Mouse (Mus musculus) hindbrain, postnatal 0 days (tissue): ENCODE measurements around the gene Rgs13. TPM values are rescaled to one million over a fixed set of nuclear protein-coding genes. Genes with fewer than 3 reads are reported as not detected.
A peak's percentile ranks its signal among the peaks of the same experiment; 100 is the strongest.

ENCODE experiments used
- ATAC-seq: fragments of 200-750 bp; cut with Nextera tagmentation; 2 replicates; pipeline ENCODE4 v1.8.0; 2017; ENCODE audit warnings: mild to moderate bottlenecking, moderate TSS enrichment, moderate library complexity
- DNase-seq: peaks from one replicate; pipeline ENCODE4 v3.0.0-alpha.2; 2015; ENCODE audit warnings: low spot score
- H3K27ac ChIP-seq: fragments of 300-500 bp; sonication (generic); 2 replicates; pipeline ENCODE4 v1.5.1; 2014; ENCODE audit warnings: mild to moderate bottlenecking
- H3K27me3 ChIP-seq: fragments of 300-500 bp; sonication (generic); 2 replicates; pipeline ENCODE4 v1.6.1; 2014; ENCODE audit warnings: low read length, mixed read lengths; ENCODE audit not compliant: insufficient read depth
- H3K36me3 ChIP-seq: fragments of 300-500 bp; sonication (generic); 2 replicates; pipeline ENCODE4 v1.6.1; 2014; ENCODE audit warnings: low read length, mixed read lengths; ENCODE audit not compliant: insufficient read depth
- H3K4me1 ChIP-seq: fragments of 300-500 bp; sonication (generic); 2 replicates; pipeline ENCODE4 v1.6.1; 2014; ENCODE audit warnings: antibody characterized with exemption, low read length, mixed read lengths; ENCODE audit not compliant: insufficient read depth
- H3K4me2 ChIP-seq: fragments of 300-500 bp; sonication (generic); 2 replicates; pipeline ENCODE4 v1.6.1; 2014; ENCODE audit warnings: low read depth, mild to moderate bottlenecking, low read length, moderate library complexity, mixed read lengths
- H3K4me3 ChIP-seq: fragments of 300-500 bp; sonication (generic); 2 replicates; pipeline ENCODE4 v1.5.1; 2014; ENCODE audit warnings: low read length
- H3K9ac ChIP-seq: fragments of 300-500 bp; sonication (generic); replicated peaks from 2 replicates; pipeline ENCODE4 v1.6.1; 2014; ENCODE audit warnings: mild to moderate bottlenecking, low read length, moderate library complexity, mixed read lengths
- H3K9me3 ChIP-seq: fragments of 300-500 bp; sonication (generic); 2 replicates; pipeline ENCODE4 v1.6.1; 2016; ENCODE audit warnings: low read length, mixed read lengths
- CTCF ChIP-seq: IDR thresholded peaks from 2 replicates; pipeline ENCODE4 v1.5.1; 2016; ENCODE audit warnings: antibody characterized with exemption, control low read depth, low read depth
- WGBS: fragments of 180-500 bp; shearing (Covaris S2); extraction: QIAGEN DNeasy Blood & Tissue Kit; methylation state at CpG from one replicate; pipeline ENCODE4 v1.1.7; 2014; 5-methylcytosine and 5-hydroxymethylcytosine counted together
- polyA plus RNA-seq: library from polyadenylated mRNA; unstranded; fragments of >200 nt; fragmentation: Nextera tagmentation; extraction: Ambion mirVana; gene quantifications from 2 replicates; pipeline ENCODE4 v1.2.1, GENCODE M21; 2015
- total RNA-seq: library from RNA; depleted of rRNA; stranded (reverse); fragments of >200 nt; gene quantifications from 2 replicates; pipeline ENCODE4 v1.2.3, GENCODE M21; 2014; rRNA removed

The Rgs13 gene
- total RNA-seq (1.5 TPM in 2 replicates), polyA plus RNA-seq (0.92 and 1.3 TPM in 2 replicates)

DNA sequence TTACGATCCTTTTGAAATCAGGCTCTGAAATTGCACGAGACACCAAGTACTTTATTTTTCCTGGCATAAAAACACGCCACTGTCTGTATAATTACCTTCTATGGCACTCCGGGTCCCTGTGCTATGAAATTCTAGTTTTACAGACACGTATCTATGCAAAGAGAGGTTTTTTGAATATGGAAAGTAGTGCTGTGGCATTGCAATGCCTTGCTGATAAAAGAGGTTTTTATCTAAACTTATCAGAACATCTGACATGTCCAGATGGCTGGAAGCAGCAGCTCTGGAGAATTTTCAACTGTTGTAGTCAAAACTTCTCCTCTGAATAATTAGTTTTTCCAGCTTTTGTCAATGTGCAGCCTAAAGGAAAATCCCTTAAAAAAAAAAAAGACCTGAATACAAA is at the start of gene Rgs13:
Gene Rgs13 (minus strand): TSS at position 207 of the 400 bp plus-strand sequence.
- Histone ChIP-seq H3K4me1 (no peaks in the 10 kb centered on the region), H3K4me3 (no peak within 1 kb of the TSS), H3K9me3 (no peaks in the 10 kb centered on the region), H3K9ac (no peak within 1 kb of the TSS), H3K4me2 (peak within 1 kb of the TSS; percentile 38), H3K36me3 (no peaks in the 10 kb centered on the region), H3K27ac (no peak within 1 kb of the TSS), H3K27me3 (no peaks in the 10 kb centered on the region)
- ATAC-seq (no peak), DNase-seq (peak; percentile 29)
- 31% methylated on average over 5 of the region's 5 CpGs for WGBS
- no peak for TF ChIP-seq CTCF

DNA sequence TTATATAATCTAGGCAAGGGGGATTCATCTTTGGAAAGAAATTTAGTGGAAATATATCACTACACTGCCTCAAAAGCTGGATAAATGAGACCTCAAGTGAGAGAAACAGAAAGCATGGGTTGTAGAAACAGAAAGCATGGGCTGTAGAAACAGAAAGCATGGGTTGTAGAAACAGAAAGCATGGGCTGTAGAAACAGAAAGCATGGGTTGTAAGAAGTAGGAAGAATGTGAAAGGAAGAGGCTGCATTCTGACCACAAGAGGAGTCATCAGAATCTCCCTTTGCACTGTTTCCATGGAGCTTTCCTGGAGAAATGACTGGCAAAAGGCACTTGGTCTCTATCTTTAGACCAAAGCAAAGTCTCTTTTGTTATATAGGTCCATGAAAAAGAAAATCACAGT is 38.1 kb upstream of the Rgs13 start:
- H3K9me3 ChIP-seq: no peaks in the 10 kb centered on the region
- no peak overlapping the region for H3K27ac ChIP-seq
- H3K4me1 ChIP-seq: no peaks in the 10 kb centered on the region
- no peak overlapping the region for H3K4me3 ChIP-seq
- DNase-seq (no peak), ATAC-seq (no peak)
- no peak overlapping the region for H3K9ac ChIP-seq
- H3K36me3 ChIP-seq: no peaks in the 10 kb centered on the region
- H3K4me2 ChIP-seq: no peak overlapping the region
- TF ChIP-seq CTCF: no peak
- H3K27me3 ChIP-seq: no peaks in the 10 kb centered on the region

DNA sequence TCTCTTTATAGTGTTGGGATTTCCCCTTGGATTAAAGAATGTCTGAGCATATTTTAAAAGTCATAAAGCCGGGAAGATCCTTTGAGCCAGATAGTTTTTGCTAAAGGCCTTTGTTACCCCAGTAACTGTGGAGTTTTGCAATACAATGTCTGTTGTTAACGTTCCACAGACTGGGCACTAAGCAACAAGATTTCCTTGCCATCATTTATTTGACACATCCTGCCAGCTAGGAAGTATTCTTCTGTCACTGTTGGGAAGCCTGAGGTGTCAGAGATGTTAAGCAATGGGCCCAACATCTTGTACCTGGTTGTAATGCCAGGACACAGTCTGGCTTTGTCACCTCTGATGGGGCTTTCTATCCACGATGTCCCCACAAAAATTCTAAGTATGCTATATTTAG is 33.7 kb upstream of the Rgs13 start:
- no peak overlapping the region for H3K4me2 ChIP-seq
- H3K27ac ChIP-seq: no peak overlapping the region
- TF ChIP-seq CTCF: no peak
- DNase-seq (no peak), ATAC-seq (no peak)
- H3K4me1 ChIP-seq: no peaks in the 10 kb centered on the region
- H3K9me3 ChIP-seq: no peaks in the 10 kb centered on the region
- no peak overlapping the region for H3K4me3 ChIP-seq
- H3K9ac ChIP-seq: no peak overlapping the region
- no peaks in the 10 kb centered on the region for H3K27me3 ChIP-seq
- 45% methylated on average over 3 of the region's 3 CpGs for WGBS
- H3K36me3 ChIP-seq: no peaks in the 10 kb centered on the region

DNA sequence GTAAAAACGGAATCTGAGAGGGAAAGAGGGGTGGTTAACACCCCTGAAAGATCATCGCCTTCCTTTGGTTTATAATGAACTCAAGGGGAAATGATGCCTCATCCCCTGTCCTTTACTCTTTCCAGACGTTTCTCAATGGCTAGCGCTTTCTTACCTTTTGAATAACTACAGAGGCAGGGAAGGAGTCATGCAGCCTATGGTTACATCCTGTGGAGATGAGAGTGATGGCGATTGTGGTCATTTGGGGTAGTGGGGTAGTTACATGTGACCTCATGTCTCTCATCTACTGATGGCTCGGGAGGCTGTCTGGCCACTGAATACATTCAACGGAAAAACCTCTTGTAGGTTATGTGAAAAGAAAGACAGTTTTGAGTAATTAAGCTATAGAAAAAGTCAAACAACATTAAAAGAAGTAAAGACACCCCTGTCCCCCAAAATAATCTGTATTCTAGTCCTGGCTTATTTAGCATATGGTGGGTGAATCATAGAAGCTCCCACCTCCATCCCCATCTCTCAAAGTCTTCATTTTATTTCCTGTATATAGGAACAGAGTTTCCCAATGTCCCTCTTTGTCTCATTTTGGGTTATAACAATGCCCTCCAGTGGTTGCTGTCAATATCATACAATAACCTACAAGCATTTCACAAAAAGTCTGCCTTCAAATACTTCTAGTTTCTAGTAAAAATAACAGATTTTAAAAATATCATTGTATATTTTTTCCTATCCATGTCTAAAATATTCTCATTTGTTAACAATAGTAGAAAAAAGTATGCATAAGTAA is 29.3 kb upstream of the Rgs13 start:
- Histone ChIP-seq H3K4me2 (no peak overlapping the region), H3K36me3 (no peaks in the 10 kb centered on the region), H3K4me1 (no peaks in the 10 kb centered on the region), H3K27ac (no peak overlapping the region), H3K9ac (no peak overlapping the region), H3K9me3 (no peaks in the 10 kb centered on the region), H3K27me3 (no peaks in the 10 kb centered on the region), H3K4me3 (no peak overlapping the region)
- no peak for TF ChIP-seq CTCF
- no peak for ATAC-seq
- peak; percentile 9 for DNase-seq
- WGBS: 78% methylated on average over 7 of the region's 7 CpGs

DNA sequence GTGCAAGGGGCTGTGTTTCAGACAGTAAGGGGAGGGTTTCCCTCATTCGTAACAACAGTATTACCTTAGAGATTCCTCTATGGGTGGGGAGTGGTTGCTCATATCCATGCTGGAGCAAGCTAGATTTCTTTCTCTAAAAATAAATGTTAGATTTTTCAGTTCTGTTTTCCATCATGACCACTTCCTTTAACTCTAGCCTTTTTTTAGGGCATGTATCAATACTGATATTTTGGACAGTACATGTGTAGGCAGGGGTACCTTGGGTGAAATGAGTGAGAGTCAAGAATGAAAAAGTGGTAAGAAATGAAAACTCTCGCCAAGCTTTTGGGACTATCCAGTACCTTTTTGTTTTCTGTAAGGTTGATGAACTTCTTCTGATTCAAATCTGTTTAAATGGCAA is 27.6 kb upstream of the Rgs13 start:
- WGBS: 93% methylated on average over 2 of the region's 2 CpGs
- DNase-seq: no peak
- no peak overlapping the region for H3K4me2 ChIP-seq
- H3K27me3 ChIP-seq: no peaks in the 10 kb centered on the region
- no peak overlapping the region for H3K27ac ChIP-seq
- ATAC-seq: no peak
- no peak overlapping the region for H3K9ac ChIP-seq
- no peaks in the 10 kb centered on the region for H3K4me1 ChIP-seq
- no peak overlapping the region for H3K4me3 ChIP-seq
- H3K36me3 ChIP-seq: no peaks in the 10 kb centered on the region
- TF ChIP-seq CTCF: no peak
- H3K9me3 ChIP-seq: no peaks in the 10 kb centered on the region

DNA sequence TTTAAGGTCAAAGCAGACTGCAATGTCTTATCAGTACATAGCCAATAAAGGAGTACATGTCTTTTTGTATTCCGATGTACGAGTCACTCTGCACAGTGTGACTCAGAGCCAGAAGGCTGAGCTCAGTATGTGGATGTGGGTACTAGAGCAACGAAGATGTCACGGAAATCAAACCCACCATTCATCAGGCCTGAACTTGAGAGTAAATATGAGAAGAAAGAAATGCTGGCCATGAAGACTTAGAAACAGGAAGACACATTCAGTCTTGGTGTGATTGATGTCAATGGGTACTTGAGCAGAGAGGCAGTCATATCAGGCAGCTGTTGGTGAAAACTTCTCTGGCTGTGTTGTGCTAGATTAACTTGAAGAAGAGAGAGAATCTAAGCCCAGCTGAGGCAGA is 25.8 kb upstream of the Rgs13 start:
- H3K27ac ChIP-seq: no peak overlapping the region
- H3K9me3 ChIP-seq: no peaks in the 10 kb centered on the region
- H3K4me1 ChIP-seq: no peaks in the 10 kb centered on the region
- no peak overlapping the region for H3K4me2 ChIP-seq
- H3K9ac ChIP-seq: no peak overlapping the region
- WGBS: 88% methylated on average over 4 of the region's 4 CpGs
- no peak overlapping the region for H3K4me3 ChIP-seq
- no peak for TF ChIP-seq CTCF
- no peaks in the 10 kb centered on the region for H3K27me3 ChIP-seq
- ATAC-seq (no peak), DNase-seq (no peak)
- H3K36me3 ChIP-seq: no peaks in the 10 kb centered on the region

DNA sequence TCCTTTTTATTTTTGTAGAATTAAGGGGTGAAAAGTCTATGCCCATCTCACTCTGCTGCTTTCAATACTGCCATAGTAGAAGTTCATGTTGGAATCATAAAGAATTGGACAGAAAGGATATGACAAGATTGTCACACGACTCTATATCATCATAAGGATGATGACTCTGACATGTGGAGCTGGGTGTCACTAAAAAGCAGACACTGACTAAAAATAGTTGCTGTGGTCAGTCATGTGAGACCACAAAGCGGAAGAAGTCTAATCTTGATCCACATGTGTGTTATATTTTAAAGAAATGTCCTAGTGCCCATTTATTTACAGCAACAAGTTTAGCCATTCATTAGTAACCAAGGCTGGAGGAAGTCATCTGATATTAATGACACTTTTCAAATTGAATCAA is 23.3 kb upstream of the Rgs13 start:
- no peak for TF ChIP-seq CTCF
- Histone ChIP-seq H3K4me3 (no peak overlapping the region), H3K9ac (no peak overlapping the region), H3K9me3 (no peaks in the 10 kb centered on the region), H3K4me2 (no peak overlapping the region), H3K27me3 (no peaks in the 10 kb centered on the region), H3K36me3 (no peaks in the 10 kb centered on the region), H3K4me1 (no peaks in the 10 kb centered on the region), H3K27ac (no peak overlapping the region)
- no peak for DNase-seq
- no peak for ATAC-seq
- WGBS: 80% methylated on average over 2 of the region's 2 CpGs
